Mouse (Mus musculus): Measurements from ENCODE around the gene Trim11.
"Not testable (repeated sequence)": the region's sequence is repeated elsewhere in the genome, so short reads cannot be mapped to it uniquely, and the experiment has no call there.

The Trim11 gene

GRCm38 (mm10) chr11:58978027-58978705, at the start of gene Trim11:
TSS of gene Trim11 (plus strand) at chr11:58978093.
- DNase-seq (ENCODE audit: extremely low spot score) = no peak

DNA sequence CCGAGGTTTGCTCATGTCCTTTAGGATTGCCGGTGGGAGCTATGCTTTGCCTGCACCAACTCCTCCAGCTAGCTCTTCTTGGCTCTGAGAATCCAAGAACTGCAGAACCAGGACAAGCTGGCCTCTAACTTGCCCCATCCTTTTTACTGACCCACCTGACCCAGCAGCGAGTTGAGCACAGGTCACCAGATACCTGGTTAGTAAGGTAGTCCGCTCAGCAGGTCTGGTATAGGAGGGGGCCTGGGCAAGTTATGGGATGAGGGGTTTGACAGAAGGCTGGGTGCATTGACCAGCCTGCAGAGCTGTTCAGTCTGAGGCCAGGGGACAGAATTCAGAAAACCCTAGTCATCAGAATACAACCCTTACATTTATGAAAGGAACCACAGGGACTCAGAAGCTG, 48.8 kb upstream of the Trim11 start:
- DNase-seq (ENCODE audit: extremely low spot score) = no peak

DNA sequence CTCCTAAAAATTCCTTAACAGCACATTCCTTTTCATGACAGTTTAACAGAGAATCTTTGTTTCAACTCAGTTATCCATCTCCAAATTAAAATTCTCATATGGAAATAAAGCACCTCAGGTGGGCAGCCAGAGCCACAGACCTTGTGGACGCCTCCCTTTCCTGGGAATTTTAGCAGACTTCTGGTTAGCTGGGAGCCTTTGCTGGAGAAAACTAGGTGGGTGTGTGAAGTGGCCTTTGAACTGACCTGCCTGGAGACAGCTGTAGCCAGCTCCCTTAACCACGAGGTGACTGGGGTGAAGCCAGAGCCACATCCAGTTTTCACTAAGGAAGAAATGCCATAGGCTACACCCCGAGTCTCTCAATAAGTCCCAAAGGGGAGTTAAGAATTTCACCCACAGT, 48.3 kb upstream of the Trim11 start:
- DNase-seq (ENCODE audit: extremely low spot score) = no peak

DNA sequence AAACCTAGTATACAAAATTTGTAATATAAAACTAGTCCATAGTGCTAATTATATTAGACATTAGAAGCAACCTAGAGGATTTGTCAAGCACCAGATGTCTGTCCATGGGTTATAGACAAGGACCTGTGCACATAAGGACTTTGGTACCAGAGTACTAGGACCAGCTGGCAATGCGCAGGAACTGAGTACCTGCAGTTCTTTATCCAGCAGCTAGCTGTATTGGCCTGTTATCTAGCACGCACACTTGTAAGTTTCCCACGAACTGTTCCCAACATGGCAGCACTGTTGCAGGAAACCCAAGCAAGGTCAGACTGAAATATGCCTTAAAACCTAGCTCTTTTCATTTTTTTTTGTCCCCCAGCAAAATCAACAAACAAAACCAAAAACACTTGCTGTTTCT, 47.6 kb upstream of the Trim11 start:
- no peak for DNase-seq (ENCODE audit: extremely low spot score)

GRCm38 (mm10) chr11:58931576-58931975, 46.3 kb upstream of the Trim11 start:
- no peak for DNase-seq (ENCODE audit: extremely low spot score)

DNA sequence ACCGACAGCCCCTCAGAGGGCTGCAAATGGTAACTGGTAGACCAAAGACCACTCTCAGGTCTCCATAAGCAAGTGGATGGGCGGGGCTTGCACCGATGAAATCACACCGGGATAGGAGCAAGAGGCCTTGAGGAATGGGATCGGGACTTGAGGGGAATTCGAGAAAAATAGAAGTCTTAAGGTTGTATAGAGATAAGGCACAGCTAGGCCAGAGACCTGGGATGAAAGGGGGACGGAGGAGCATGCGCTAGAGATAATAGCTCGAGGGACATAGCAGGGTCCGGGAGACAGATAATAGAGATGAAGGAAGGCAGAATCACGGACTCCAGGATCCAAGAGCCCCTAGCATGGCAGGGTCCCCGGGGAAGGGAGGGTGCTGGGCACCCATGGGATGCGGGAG, 40.0 kb upstream of the Trim11 start:
- DNase-seq (ENCODE audit: extremely low spot score) = no peak

DNA sequence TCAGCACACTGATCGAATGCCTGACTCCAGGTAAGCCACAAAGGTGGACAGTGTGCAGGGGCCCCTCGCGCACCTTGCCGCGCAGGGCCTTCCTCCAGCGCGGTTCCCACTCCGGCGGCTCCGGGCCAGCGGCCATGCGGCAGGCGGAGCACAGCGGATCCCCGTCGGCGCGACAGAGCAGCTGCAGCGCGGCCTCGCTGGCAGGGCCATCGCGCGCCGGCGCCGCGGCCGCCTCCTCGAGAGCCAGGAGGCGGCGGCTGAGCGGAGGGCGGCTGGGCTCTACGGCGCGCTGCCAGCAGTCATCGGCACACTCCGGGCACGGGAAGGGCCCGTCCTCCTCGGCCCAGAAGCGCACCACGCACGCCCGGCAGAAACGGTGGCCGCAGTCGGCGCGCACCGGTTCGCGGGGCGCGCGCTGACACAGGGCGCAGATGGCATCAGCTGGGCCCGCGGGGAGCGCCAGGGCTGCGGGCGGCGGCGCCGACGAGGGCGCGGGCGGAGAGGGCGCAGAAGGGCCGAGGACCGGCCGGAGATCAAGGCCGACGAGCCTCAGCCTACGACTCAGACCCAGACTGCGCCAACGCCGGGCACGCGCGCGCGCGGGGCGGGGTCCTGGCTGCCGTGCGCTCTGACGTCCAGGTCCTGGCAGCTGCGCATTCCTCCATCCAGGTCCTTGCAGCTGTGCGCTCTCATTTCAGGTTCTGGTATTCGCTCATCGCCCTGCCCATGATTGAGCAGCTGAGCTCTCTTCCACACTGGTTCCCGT, 39.4 kb upstream of the Trim11 start, which contains the start of gene Rnf187:
Gene Rnf187 (minus strand): TSS at position 595 of the 766 bp plus-strand sequence.
- DNase-seq (ENCODE audit: extremely low spot score) = peak; percentile 94

DNA sequence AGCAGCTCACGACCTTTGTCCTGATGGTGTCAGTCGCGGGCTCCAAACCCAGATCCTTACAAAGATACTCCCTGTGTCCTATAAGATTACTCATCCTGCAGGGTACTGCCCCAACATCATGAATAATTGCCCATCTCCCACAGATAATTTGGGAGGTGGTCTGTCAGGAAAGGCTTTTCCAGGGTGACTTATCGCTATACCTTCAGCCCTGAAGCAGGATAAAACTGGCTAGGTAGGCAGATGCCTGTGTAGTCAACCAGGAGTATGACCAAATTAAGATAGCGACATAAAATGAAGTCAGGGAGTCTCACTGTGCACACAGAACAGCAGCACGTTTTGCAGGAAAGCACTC, 38.8 kb upstream of the Trim11 start:
- no peak for DNase-seq (ENCODE audit: extremely low spot score)

GRCm38 (mm10) chr11:58944136-58944535, 33.8 kb upstream of the Trim11 start:
- no peak for DNase-seq (ENCODE audit: extremely low spot score)

- no peak for DNase-seq (ENCODE audit: extremely low spot score)
Observed at GRCm38 (mm10) chr11:58947306-58947705, 30.6 kb upstream of the Trim11 start.

DNA sequence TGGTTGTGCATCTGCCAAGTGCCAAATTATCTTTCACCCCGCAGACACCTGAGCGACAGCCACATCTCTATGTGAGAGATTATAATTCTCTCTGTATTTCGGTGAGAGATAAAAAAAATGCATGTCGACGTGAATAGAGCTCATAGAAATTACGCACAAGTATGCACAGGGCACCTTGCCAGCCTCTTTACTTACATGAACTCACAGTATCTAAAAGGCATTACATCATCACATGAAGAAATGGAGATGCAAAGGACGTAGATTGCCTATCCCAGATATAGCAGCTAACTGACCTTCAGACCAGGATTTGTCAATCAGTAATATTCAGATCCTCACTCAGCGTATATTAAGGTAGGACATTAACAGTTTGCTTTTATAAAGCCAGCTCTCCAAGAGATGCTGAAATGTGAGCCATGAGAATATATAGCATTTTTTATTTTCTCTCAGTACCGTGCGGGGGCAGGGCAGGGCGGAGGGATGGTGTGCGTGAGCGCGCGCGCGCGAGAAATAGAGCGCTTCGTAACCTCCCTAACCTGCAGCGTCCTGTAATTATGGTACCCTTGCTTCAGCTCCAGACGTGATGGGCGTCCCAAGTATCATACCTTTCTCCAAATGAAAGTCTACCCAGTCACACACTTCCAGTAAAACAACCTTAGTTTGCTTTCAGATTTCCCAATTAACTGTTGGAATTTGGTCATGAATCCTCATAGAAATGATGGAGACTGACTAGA, 29.9 kb upstream of the Trim11 start:
- no peak for DNase-seq (ENCODE audit: extremely low spot score)

DNA sequence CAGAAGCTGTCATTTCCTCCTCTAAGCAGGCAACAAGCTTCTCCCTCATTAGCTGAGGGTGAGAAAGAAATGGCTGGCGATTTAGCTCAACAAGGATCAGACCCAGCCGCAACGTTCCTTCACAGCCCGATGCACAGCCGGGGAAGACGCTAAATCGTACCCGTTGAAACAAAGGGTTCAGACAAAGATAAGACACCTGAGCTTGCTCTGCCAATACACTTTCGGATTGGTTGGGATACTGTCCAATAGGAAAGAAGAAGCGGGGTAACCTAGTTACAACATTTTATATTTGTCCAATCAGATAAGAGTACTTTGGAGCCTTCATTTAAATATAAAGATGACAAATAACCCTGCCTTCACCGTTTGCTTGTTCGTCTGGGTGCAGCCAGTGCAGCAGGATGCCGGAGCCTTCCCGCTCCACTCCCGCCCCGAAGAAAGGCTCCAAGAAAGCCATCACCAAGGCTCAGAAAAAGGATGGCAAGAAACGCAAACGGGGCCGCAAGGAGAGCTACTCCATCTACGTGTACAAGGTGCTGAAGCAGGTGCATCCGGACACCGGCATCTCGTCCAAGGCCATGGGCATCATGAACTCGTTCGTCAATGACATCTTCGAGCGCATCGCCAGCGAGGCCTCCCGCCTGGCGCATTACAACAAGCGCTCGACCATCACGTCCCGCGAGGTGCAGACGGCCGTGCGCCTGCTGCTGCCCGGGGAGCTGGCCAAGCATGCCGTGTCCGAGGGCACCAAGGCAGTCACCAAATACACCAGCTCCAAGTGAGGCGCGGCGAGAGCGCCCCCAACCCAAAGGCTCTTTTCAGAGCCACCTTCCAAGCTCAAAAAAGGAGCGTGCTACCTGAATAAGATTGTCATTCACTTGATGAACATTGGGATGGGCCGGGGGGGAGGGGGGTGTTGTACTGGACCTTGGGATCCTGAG, 29.1 kb upstream of the Trim11 start, which contains the start of gene Hist3h2ba:
Gene Hist3h2ba (plus strand): TSS at position 379 of the 938 bp plus-strand sequence.
- peak; percentile 77 for DNase-seq (ENCODE audit: extremely low spot score)

DNA sequence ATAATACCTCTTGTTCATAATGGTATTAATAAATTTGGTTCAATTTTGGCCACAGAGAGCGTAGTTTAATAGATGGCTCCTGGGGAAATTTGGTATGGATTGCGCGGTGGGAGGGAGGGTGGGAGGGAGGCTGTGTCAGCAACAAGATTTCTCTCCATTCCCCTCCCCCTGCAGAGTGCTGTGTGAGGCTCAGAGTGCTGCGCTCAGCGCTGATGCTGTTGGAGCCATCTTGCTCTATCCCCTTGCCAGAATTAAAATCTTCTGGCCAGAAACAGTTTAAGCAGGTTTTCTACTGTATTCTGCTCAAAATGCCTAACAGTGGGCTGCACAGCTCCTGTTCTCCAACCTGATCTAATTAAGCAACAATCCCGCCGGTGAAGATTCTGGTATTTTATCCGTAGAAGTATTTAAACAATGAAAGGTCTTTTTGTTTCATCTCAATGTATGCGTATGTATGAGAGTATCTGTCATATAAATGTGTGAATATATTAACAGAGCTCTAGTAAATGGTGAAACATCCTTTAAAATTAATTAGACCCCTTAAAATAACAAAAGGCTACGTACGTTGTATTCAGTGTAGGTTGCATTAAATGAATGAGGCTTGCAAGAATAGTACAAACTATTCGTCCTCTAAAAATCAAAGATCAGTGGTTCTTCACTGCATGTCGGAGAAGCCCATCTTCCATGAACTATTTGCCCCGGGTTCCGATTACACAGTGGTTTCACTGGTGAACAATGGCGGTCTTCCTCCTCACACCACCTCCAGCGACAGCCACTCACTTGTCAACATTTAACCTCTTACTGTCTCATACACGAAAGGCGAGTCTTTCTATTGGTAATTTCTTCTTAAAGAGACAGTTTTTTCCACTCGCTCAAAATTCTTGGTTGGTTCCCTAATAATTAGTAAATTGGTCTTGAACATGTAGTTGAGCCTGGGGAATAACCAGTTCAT, 28.1 kb upstream of the Trim11 start:
- DNase-seq (ENCODE audit: extremely low spot score) = peak; percentile 56

DNA sequence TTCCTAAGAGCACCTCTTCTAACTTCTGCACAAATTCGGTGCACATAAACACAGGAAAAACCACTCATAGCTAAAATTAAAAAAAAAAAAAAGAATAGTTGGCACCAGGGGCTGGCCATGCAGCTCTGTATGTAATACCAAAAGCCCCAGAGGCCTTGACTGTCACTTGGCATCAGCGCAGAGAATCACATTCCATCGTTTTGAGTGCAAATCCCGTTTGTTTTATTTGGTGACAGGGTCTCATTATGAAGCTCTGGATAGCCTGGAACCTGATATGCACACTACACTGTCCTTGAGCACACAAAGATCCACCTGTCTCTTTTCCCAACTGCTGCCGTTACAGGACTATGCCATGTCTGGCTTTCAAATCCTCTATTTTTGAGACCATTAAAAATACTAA, 26.7 kb upstream of the Trim11 start:
- no peak for DNase-seq (ENCODE audit: extremely low spot score)

DNA sequence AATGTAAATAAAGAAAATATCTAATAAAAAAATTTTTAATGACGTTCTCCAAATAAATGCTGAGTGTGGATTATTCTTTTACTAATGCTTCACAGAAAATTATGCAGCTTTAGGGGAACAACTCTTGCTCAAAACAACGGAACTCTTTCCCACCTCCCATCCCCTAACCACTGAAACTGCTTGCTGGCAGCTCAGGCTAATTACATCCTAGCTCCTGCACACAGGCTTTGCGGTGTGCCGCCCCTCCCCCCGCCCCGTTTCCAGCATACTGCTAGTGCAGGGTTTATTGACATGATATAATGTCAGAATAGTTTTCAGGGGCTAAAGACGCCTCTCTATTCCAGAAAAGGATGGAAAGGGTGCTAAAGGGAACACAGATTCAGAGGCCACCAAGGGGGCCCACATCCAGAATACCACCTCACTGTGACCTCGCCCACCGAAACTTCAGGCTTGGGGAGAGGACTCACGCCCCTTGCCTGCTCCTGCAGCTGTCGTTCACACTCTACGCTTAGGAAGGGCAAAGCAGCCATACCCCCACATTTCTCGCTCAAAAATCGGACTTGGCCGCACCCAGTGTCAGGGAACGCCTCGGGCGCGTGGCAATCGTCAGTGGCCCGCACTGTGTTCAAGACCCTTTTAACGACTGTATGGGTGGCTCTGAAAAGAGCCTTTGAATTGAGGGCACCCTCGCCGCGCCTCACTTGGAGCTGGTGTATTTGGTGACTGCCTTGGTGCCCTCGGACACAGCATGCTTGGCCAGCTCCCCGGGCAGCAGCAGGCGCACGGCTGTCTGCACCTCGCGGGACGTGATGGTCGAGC, 24.3 kb upstream of the Trim11 start:
- DNase-seq (ENCODE audit: extremely low spot score) = peak; percentile 57

DNA sequence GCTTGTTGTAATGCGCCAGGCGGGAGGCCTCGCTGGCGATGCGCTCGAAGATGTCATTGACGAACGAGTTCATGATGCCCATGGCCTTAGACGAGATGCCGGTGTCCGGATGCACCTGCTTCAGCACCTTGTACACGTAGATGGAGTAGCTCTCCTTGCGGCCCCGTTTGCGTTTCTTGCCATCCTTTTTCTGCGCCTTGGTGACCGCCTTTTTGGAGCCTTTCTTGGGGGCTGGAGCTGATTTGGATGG, 23.8 kb upstream of the Trim11 start:
- not testable (repeated sequence) for DNase-seq (ENCODE audit: extremely low spot score)

DNA sequence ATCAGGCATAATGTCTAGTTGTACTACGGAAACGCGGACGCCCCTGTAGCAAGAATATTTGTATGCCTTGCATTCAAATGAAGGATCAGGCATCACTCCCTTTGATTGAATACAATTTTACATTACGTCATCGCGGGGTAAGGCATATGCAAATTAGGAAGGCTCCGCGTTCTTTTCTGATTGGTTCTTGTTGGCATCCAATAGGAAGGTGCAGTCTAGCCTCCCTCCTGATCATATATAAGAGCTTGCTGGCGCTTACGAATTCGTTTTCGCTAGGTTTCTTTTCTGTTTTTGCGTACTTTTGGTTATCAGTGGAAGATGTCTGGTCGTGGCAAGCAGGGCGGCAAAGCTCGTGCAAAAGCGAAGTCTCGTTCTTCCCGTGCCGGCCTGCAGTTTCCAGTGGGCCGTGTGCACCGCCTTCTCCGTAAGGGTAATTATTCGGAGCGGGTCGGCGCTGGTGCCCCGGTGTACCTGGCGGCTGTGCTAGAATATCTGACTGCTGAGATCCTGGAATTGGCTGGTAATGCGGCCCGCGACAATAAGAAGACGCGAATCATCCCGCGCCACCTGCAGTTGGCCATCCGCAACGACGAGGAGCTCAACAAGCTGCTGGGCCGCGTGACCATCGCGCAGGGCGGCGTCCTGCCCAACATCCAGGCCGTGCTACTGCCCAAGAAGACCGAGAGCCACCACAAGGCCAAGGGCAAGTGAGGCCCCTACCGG, 23.3 kb upstream of the Trim11 start, which contains the start of the genes Hist3h2a and Trim17:
Gene Hist3h2a (plus strand): TSS at position 266 of the 723 bp plus-strand sequence.
Gene Trim17 (plus strand): TSS at position 266 of the 723 bp plus-strand sequence.
- peak; percentile 92 for DNase-seq (ENCODE audit: extremely low spot score)

DNA sequence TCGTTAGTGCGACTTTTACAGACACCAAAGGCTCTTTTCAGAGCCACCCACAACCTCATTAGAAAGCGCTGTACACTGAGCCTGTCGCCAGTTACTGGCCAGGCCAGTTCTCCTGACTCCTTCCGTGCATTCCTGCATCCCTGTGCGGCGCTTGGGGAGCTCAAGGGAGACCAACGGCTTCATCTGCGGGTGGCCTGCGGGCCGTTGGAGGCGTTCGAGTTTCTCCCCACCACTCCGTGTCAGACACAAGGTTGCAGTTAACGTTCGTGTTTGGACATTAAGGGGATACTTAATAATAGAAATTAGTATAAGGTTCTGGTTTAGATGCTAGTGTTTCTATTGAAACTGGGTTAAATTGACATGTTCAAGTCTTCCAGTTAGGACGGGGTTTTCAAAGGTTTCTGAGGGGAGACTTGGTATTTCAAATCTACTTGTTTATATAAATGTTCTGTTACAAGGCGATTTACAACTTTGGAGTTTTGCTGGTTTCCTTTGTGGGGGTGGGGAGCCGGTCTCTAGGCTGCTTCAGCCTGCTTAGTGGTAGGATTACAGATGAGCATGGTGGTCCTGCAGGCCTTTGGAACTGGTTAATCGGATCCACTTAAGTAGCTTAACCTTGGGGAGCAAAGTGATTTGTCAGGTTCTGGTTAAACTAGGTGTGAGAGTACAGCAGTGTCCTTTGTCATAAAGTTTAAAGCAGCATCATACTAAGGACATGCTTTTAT, 22.6 kb upstream of the Trim11 start:
- peak; percentile 37 for DNase-seq (ENCODE audit: extremely low spot score)

All from embryo, embryonic 9.5 days (tissue).